Mouse (Mus musculus) kidney, adult 2 months (tissue): Measurements from ENCODE around the gene Pfdn6.

Experiments
- CTCF ChIP-seq: fragments of 200-500 bp; conservative IDR thresholded peaks from 2 replicates; pipeline ENCODE4 v1.5.1; 2011; ENCODE audit warnings: low read depth, mild to moderate bottlenecking, control low read depth, low read length, moderate library complexity, mixed read lengths; ENCODE audit not compliant: insufficient read depth, insufficient read length
- POLR2A ChIP-seq: fragments of 200-500 bp; IDR thresholded peaks from one replicate; pipeline ENCODE4 v1.6.1; 2011; ENCODE audit warnings: low read depth, low read length, control low read depth

- TF ChIP-seq POLR2A (no peak), CTCF (peak; percentile 93)
These were observed 19.7 kb downstream of the Pfdn6 start for GRCm38 (mm10) chr17:33920282-33921097.
